Mouse (Mus musculus) c-Kit-positive CD71-positive TER-119-negative erythroid progenitor cells, embryonic 14.5 days (primary cell): ENCODE measurements around the gene Pitpnm2.

Source experiments
- DNase-seq: peaks from one replicate; pipeline ENCODE4 v3.0.0-alpha.2; 2013; ENCODE audit warnings: low read depth

The Pitpnm2 gene

GRCm38 (mm10) chr5:124201564-124201963 lies 48.0 kb downstream of the Pitpnm2 start:
- DNase-seq: no peak

DNA sequence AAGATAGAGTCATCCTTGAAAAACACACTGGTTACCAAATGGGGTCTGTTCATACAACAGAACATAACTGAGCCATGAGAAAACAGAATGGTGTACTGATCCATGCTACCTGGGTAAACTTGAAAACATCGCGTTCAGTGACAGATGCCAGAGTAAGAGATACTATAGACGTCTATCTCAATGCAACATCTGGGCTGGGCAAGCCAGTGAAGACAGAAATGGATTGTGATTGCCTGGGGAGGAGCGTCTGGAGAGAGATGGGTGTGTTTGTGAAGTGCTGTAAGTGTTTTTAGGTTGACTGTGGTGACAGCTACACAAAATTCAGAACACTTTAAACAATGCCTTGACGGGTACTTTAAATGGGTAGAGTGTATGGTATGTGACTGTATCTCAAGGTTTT lies 48.7 kb downstream of the Pitpnm2 start:
- peak; percentile 75 for DNase-seq

DNA sequence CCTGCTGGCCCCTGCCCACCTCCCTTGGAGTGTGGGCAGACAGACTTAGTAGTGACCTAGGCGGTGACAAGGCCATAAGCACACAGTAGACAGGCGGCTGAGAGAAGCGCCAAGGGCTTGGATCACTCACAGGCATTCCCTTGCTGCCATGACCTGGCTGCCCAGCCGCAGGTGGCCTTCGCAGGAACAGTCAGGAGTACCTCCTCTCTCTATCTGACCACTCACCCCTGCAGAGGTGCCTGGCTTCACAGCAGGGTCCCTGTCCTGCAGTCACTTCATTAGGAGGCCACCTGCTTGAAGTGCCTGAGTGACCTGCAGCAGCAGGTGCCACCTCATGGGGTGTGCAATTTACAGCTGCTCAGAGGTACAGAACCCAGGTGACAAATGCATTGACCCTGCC lies 50.4 kb downstream of the Pitpnm2 start:
- DNase-seq: no peak

GRCm38 (mm10) chr5:124198473-124198872 lies 51.1 kb downstream of the Pitpnm2 start:
- no peak for DNase-seq

- DNase-seq: no peak
These were observed 53.5 kb downstream of the Pitpnm2 start for GRCm38 (mm10) chr5:124196082-124196481.

- DNase-seq: no peak
These were observed 55.0 kb downstream of the Pitpnm2 start for GRCm38 (mm10) chr5:124194386-124195084.

DNA sequence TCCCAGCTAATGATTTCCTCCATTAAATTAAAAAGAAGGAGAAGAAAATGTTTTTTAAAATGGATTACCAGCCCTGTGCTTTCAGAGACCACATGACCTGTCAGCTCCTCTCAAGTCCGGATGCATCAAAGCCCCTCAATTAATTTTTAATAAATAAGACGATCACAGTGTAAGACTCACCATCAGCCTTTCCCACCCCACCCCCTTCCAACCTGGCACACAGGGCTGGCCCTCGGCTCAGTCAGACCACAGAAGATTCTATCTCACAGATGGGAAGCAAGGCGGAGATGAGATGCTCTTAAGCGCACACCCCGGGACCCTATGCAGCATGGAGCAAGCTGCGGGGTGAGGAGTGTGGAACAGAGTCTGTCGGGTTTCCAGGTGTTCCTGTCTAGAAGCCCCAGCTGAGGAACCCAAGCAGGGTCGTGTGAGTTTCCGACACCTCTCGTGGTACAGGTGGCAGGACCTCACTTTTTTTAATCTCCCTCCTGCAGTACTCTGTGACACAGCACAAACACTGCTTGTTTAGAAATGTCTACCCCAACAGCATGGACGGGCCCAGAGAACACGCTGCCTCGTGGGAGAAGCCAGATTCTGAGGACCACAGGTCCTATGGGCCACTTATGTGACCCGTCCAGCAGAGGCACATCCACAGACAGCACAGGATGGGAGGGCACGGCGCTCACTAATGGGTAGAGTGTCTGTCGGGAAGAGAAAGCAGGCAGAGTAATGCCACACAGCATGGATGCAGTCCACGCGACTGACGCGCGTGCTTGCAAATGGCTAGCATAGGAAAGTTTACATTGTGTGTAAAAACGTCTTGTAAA lies 56.1 kb downstream of the Pitpnm2 start:
- no peak for DNase-seq

GRCm38 (mm10) chr5:124192726-124193285 lies 56.8 kb downstream of the Pitpnm2 start:
- no peak for DNase-seq

- no peak for DNase-seq
These were observed 57.3 kb downstream of the Pitpnm2 start for GRCm38 (mm10) chr5:124192251-124192710.

DNA sequence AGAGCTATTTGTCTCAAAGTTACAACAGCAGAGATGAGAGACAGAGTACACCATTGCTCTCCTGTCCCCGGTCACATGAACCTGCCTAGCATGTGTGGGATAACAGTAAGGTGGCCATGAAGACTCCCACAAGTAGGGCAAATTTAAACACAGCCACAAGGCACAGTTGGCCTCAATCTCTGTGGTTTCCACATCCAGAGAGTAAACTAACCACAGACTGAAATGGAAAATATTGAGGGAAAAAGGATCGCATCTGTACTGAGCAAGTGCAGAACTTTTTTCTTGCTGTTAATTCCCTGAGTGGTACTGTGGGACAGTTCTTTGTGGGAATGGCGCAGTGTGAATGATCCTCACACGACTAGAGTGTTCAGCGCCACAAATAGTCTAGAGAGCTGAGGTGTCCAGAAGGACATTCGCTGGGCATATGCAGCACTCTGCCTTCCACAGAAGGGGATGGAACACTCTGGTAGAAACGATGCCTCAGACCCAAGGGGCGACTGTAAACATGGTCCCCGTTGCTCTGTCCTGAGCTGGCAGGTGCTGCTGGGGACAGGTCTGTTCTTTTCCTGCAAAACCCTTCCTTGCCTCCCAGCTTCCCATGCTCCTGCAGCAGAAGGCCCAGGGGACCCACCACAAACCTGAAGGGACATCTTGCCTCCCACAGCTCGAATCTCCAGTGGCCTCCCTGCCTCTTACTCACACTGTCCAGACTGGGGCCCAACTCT lies 59.3 kb downstream of the Pitpnm2 start:
- DNase-seq: no peak

GRCm38 (mm10) chr5:124189572-124189981 lies 60.0 kb downstream of the Pitpnm2 start:
- no peak for DNase-seq

- DNase-seq: no peak
These were observed 61.9 kb downstream of the Pitpnm2 start for GRCm38 (mm10) chr5:124187508-124188311.

GRCm38 (mm10) chr5:124186981-124187507 lies 62.5 kb downstream of the Pitpnm2 start:
- no peak for DNase-seq

DNA sequence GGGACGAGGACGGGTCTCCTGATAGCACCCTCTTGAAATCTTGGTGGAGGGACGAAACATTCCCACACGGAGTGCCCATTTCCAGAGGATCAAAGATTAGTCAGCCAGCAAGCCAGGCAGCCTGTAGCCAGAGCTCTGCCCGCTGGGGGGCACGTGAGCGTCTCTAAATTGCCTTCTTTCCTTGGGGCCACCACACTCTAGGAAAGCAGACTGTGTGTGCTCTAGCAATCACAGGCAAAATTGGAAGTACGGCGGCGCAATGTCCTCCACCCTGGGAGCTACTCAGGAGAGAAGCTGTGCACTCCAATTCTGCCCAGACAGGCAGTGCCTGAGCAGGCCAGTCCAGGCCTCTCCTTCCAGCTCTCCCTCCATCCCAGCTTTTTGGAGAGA lies 63.1 kb downstream of the Pitpnm2 start:
- no peak for DNase-seq

DNA sequence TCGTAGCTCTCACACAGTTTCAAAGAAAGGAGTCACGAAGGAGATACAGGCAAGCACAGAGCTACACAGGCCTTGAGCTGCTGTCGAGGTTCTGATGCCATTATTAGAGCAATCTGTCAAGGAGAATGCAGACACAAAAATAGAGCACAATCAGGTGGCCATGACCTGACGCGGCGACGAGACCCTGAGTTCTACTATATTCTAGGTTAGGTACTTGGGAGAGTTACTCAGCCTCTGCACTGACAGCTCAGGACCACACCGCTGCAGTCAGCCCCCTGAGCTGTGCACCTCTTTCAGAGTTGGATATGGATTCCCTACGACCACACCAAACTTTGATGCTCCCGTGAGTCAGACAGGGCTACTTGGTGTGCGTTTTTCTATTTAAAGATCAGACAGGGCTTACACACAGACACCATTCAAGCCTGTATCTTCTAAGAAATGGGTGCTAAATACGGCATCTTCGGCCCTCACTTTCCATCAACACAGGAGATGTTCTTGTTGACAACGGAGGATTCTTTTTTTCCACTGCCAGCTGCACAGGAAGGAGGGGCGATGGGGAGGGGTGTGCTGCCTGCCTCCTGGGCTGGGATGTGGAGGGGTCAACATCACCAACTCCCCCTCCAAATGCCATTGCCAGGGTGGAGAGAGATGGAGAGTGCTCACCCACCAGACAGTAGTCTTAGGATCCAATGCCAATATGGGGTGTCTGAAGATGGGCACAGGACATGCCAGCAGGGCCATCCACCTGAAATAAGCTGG lies 63.7 kb downstream of the Pitpnm2 start:
- DNase-seq: no peak

GRCm38 (mm10) chr5:124184898-124185701 lies 64.5 kb downstream of the Pitpnm2 start:
- no peak for DNase-seq

DNA sequence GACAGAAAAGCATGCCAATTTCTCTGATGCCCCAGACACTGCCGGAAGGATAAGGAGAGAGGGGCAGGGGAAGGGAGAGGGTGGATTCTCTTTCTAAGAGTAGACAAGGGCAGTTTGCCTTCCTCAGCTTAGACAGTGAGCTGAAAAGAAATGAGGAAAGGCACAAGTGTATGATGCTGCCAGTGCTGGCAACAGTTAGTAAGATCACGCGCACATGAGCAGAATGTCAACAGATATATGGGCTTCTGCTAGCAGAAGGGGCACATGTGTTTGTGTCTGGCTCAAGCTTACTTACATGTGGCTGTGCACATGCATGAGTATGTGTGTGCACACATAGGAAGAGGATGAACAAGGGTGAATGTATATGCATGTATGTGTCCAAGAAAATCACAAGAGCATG lies 65.4 kb downstream of the Pitpnm2 start:
- DNase-seq: no peak

GRCm38 (mm10) chr5:124182642-124183041 lies 66.9 kb downstream of the Pitpnm2 start:
- DNase-seq: no peak

DNA sequence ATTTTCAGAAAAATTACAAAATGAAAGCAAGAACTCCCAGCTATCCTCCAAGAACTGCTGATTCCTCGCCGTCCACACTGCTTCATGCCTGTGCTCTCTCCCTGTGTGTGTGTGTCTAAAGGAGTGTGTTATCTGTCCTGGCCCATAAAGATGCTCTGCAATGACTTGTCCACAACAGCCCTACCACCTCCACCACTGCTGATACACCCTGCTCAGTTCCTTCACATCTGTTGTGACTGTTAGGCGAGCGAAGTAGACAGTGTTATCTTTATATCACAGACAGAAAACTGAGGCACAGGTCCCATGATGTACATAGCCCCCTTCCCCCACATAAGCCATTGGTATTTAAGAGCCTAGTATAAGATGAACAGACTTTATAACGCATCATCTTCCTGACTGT lies 67.5 kb downstream of the Pitpnm2 start:
- peak; percentile 62 for DNase-seq
